Mouse (Mus musculus): ENCODE results near the gene Sec22c. TPM values are rescaled to one million over a fixed set of nuclear protein-coding genes. Genes with fewer than 3 reads are reported as not detected.

Sec22c gene
- polyA plus RNA-seq, 1 experiment from 2014 or later = 4.7 TPM

- H3K27me3 ChIP-seq (replicated peaks; ENCODE audit: control insufficient read depth, insufficient read depth, low read length) = peaks cover 32% of the 10 kb centered on the region
- no peak for ATAC-seq (replicated peaks; ENCODE audit: low FRiP score)
- H3K4me2 ChIP-seq = no peak overlapping the region
- no peak overlapping the region for H3K9ac ChIP-seq (ENCODE audit: low read depth, low read length)
- H3K36me3 ChIP-seq (ENCODE audit: control insufficient read depth, insufficient read depth, low read length) = no peaks in the 10 kb centered on the region
- no peaks in the 10 kb centered on the region for H3K9me3 ChIP-seq (ENCODE audit: control insufficient read depth, low read length)
- H3K27ac ChIP-seq (ENCODE audit: low read depth, low read length) = no peak overlapping the region
- 53% methylated on average over 7 of the region's 7 CpGs for WGBS
- H3K4me1 ChIP-seq (replicated peaks; ENCODE audit: control insufficient read depth, insufficient read depth, low read length) = no peaks in the 10 kb centered on the region; the same call in 1 of the 2 replicates
- no peak for DNase-seq (ENCODE audit: low spot score)
- H3K4me3 ChIP-seq (ENCODE audit: low read depth, low read length) = no peak overlapping the region
These were observed 58.3 kb downstream of the Sec22c start for GRCm38 (mm10) chr9:121647026-121647425.

DNA sequence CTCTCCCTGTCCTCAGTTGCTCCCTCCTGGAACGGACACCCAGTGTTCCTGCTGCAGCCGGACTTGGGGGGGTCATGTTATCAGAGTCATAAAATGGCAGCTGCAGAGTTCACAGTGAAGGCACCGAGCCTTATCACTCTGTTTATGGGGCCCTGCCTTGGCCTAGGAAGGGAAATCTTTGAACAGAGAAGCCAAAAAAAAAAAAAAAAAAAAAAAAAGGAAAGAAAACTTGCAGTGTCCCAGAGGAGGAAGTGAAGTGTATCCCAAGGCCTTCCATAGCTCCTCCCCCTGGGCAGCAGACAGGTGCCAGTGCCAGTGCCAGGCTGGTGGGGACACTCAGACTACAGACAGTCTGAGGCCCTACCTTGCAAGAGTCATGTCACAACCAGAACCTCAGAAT, 60.4 kb downstream of the Sec22c start:
- Histone ChIP-seq H3K27ac (ENCODE audit: low read depth, low read length) (no peak overlapping the region), H3K4me2 (no peak overlapping the region), H3K9me3 (ENCODE audit: control insufficient read depth, low read length) (no peaks in the 10 kb centered on the region), H3K36me3 (ENCODE audit: control insufficient read depth, insufficient read depth, low read length) (no peaks in the 10 kb centered on the region), H3K9ac (ENCODE audit: low read depth, low read length) (no peak overlapping the region), H3K4me3 (ENCODE audit: low read depth, low read length) (no peak overlapping the region), H3K27me3 (replicated peaks; ENCODE audit: control insufficient read depth, insufficient read depth, low read length) (peaks cover 53% of the 10 kb centered on the region), H3K4me1 (replicated peaks; ENCODE audit: control insufficient read depth, insufficient read depth, low read length) (no peaks in the 10 kb centered on the region; the same call in 1 of the 2 replicates)
- DNase-seq (ENCODE audit: low spot score) = no peak
- no peak for ATAC-seq (replicated peaks; ENCODE audit: low FRiP score)
- 46% methylated on average over 3 of the region's 3 CpGs for WGBS

GRCm38 (mm10) chr9:121642401-121643181, 62.7 kb downstream of the Sec22c start, which contains the start of gene Vipr1:
Gene Vipr1, plus strand, starts transcription at chr9:121642716.
- H3K36me3 ChIP-seq (ENCODE audit: control insufficient read depth, insufficient read depth, low read length) = no peaks in the 10 kb centered on the region
- 2% methylated on average over 73 of the region's 79 CpGs for WGBS
- peak within 1 kb of the TSS; percentile 85 for H3K4me2 ChIP-seq
- DNase-seq (ENCODE audit: low spot score) (peak; percentile 76), ATAC-seq (replicated peaks; ENCODE audit: low FRiP score) (peak; percentile 71)
- 0 out of 2 replicates have a peak within 1 kb of the TSS, but pooled peaks have one; percentile 3 for H3K9ac ChIP-seq (ENCODE audit: low read depth, low read length)
- H3K27me3 ChIP-seq (replicated peaks; ENCODE audit: control insufficient read depth, insufficient read depth, low read length) = peaks cover 62% of the 10 kb centered on the region
- no peak within 1 kb of the TSS for H3K27ac ChIP-seq (ENCODE audit: low read depth, low read length)
- H3K4me3 ChIP-seq (ENCODE audit: low read depth, low read length) = peak within 1 kb of the TSS; percentile 46
- H3K9me3 ChIP-seq (ENCODE audit: control insufficient read depth, low read length) = no peaks in the 10 kb centered on the region
- no peaks in the 10 kb centered on the region; the same call in 1 of the 2 replicates for H3K4me1 ChIP-seq (replicated peaks; ENCODE audit: control insufficient read depth, insufficient read depth, low read length)

- Histone ChIP-seq H3K4me1 (replicated peaks; ENCODE audit: control insufficient read depth, insufficient read depth, low read length) (no peaks in the 10 kb centered on the region; the same call in 1 of the 2 replicates), H3K9me3 (ENCODE audit: control insufficient read depth, low read length) (no peaks in the 10 kb centered on the region), H3K36me3 (ENCODE audit: control insufficient read depth, insufficient read depth, low read length) (no peaks in the 10 kb centered on the region), H3K4me3 (ENCODE audit: low read depth, low read length) (peak within 1 kb of the TSS; percentile 46), H3K27ac (ENCODE audit: low read depth, low read length) (no peak within 1 kb of the TSS), H3K4me2 (peak within 1 kb of the TSS; percentile 85), H3K9ac (ENCODE audit: low read depth, low read length) (0 out of 2 replicates have a peak within 1 kb of the TSS, but pooled peaks have one; percentile 3), H3K27me3 (replicated peaks; ENCODE audit: control insufficient read depth, insufficient read depth, low read length) (peaks cover 64% of the 10 kb centered on the region)
- ATAC-seq (replicated peaks; ENCODE audit: low FRiP score) (peak; percentile 64; the same call in 1 of the 2 replicates), DNase-seq (ENCODE audit: low spot score) (peak; percentile 77)
- under 1% methylated on average over 26 of the region's 26 CpGs for WGBS
These were observed 63.3 kb downstream of the Sec22c start, which contains the start of gene Lyzl4 for GRCm38 (mm10) chr9:121642001-121642400. Gene Lyzl4, minus strand, starts transcription at chr9:121642096.

- Histone ChIP-seq H3K4me3 (ENCODE audit: low read depth, low read length) (peak overlapping the region; percentile 46), H3K9ac (ENCODE audit: low read depth, low read length) (no peak overlapping the region)
- ATAC-seq (replicated peaks; ENCODE audit: low FRiP score) = no peak
These were observed 63.9 kb downstream of the Sec22c start for GRCm38 (mm10) chr9:121641235-121641915.

DNA sequence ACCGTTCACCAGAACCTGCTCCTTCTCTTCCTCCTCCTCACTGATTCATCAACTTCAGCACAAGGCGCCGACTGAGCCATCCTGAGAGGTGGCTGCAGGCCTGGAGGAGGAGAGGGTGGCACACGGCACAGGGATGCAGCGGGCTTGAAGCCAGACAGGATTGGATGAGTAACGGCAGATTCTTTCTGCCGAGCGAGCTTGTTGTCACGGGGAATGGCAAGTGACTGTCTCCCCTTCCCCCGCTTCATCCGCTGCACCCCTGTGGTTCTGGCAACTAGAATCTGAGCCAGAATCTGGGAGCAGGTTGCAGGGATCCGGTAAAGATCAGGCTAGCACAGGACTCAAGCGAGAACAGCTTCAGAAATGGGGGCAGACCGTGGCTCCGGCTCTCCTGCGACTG, 65.5 kb downstream of the Sec22c start:
- no peak overlapping the region for H3K27ac ChIP-seq (ENCODE audit: low read depth, low read length)
- H3K4me2 ChIP-seq = no peak overlapping the region
- H3K4me1 ChIP-seq (replicated peaks; ENCODE audit: control insufficient read depth, insufficient read depth, low read length) = no peaks in the 10 kb centered on the region; the same call in 1 of the 2 replicates

More at GRCm38 (mm10) chr9:121641235-121641915, 63.9 kb downstream of the Sec22c start:
- 11% methylated on average over 27 of the region's 27 CpGs for WGBS
- H3K27me3 ChIP-seq (replicated peaks; ENCODE audit: control insufficient read depth, insufficient read depth, low read length) = peaks cover 67% of the 10 kb centered on the region
- H3K4me2 ChIP-seq = peak overlapping the region; percentile 85
- no peaks in the 10 kb centered on the region; the same call in 1 of the 2 replicates for H3K4me1 ChIP-seq (replicated peaks; ENCODE audit: control insufficient read depth, insufficient read depth, low read length)
- peak; percentile 39 for DNase-seq (ENCODE audit: low spot score)
- no peak overlapping the region for H3K27ac ChIP-seq (ENCODE audit: low read depth, low read length)
- H3K9me3 ChIP-seq (ENCODE audit: control insufficient read depth, low read length) = no peaks in the 10 kb centered on the region
- no peaks in the 10 kb centered on the region for H3K36me3 ChIP-seq (ENCODE audit: control insufficient read depth, insufficient read depth, low read length)

DNA sequence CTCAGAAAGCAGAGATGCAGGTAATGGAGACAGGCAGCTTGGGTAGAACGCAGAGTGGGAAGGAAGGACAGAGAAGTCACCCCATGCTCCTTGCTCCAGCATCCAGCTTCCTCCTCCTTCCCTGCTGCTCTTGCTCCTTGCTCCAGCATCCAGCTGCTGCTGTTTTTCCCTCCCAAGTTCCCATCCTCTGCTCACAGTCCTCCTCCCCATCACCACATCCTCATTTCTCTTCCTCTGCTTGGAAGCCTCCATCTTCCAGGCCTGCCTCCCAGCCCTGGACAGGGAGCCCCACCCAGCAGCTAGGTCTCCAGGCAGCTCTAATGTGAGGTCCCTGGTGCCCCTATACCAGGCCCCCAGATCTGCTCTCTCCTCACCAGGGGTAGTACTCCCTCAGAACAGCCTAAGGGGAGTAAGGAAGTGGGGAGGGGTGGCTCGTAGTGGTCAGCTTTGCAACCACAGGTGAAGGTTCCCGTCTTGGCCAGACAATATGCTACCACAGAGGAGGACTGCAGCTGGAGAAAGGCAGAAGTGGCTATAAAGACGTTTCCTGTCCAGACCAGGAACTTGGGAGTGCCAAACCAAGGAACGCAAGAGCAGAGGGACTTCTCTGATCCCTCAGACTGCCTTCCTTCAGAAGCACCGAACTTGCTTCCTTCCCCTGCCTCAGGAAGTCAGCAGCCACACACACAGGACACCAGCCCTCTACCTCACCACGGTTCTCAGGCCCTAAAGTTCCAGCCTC, 69.3 kb downstream of the Sec22c start:
- Histone ChIP-seq H3K27me3 (replicated peaks; ENCODE audit: control insufficient read depth, insufficient read depth, low read length) (peaks cover 25% of the 10 kb centered on the region), H3K4me2 (no peak overlapping the region), H3K27ac (ENCODE audit: low read depth, low read length) (no peak overlapping the region), H3K36me3 (ENCODE audit: control insufficient read depth, insufficient read depth, low read length) (no peaks in the 10 kb centered on the region), H3K4me3 (ENCODE audit: low read depth, low read length) (no peak overlapping the region), H3K9me3 (ENCODE audit: control insufficient read depth, low read length) (no peaks in the 10 kb centered on the region), H3K4me1 (replicated peaks; ENCODE audit: control insufficient read depth, insufficient read depth, low read length) (no peaks in the 10 kb centered on the region), H3K9ac (ENCODE audit: low read depth, low read length) (no peak overlapping the region)
- WGBS = 31% methylated on average over 7 of the region's 7 CpGs
- DNase-seq (ENCODE audit: low spot score) (no peak), ATAC-seq (replicated peaks; ENCODE audit: low FRiP score) (no peak)

More for the DNA sequence above, 65.5 kb downstream of the Sec22c start:
- Histone ChIP-seq H3K36me3 (ENCODE audit: control insufficient read depth, insufficient read depth, low read length) (no peaks in the 10 kb centered on the region), H3K27me3 (replicated peaks; ENCODE audit: control insufficient read depth, insufficient read depth, low read length) (peaks cover 59% of the 10 kb centered on the region), H3K4me3 (ENCODE audit: low read depth, low read length) (no peak overlapping the region), H3K9ac (ENCODE audit: low read depth, low read length) (no peak overlapping the region), H3K9me3 (ENCODE audit: control insufficient read depth, low read length) (no peaks in the 10 kb centered on the region)
- ATAC-seq (replicated peaks; ENCODE audit: low FRiP score) = no peak
- DNase-seq (ENCODE audit: low spot score) = no peak
- WGBS = 49% methylated on average over 16 of the region's 16 CpGs

DNA sequence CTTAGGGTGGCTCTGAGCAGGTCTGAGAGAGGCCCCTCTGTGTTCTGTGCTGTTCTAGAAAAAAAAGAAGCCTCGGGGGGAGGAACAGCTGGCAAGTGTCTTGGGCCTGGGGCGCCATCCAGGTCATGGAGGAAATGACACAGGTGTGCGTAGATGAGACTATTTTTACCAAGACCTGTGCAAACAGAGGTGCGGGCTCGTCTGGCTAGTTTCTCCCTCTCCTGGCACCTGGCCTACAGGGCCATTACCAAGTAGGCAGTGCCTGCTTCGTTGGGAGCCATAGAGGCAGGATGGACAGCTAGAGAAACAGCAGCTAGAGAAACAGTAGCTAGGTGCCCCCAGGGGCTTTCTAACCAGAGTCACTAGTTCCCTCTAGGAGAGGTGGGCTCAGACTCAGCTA, 72.0 kb downstream of the Sec22c start:
- Histone ChIP-seq H3K9ac (ENCODE audit: low read depth, low read length) (no peak overlapping the region), H3K4me2 (no peak overlapping the region), H3K27me3 (replicated peaks; ENCODE audit: control insufficient read depth, insufficient read depth, low read length) (peaks cover 5% of the 10 kb centered on the region), H3K4me3 (ENCODE audit: low read depth, low read length) (no peak overlapping the region), H3K36me3 (ENCODE audit: control insufficient read depth, insufficient read depth, low read length) (no peaks in the 10 kb centered on the region), H3K9me3 (ENCODE audit: control insufficient read depth, low read length) (no peaks in the 10 kb centered on the region), H3K4me1 (replicated peaks; ENCODE audit: control insufficient read depth, insufficient read depth, low read length) (no peaks in the 10 kb centered on the region), H3K27ac (ENCODE audit: low read depth, low read length) (no peak overlapping the region)
- no peak for ATAC-seq (replicated peaks; ENCODE audit: low FRiP score)
- 73% methylated on average over 6 of the region's 6 CpGs for WGBS
- DNase-seq (ENCODE audit: low spot score) = no peak

Measured in liver, embryonic 11.5 days (tissue).